In the genomic region with DNA sequence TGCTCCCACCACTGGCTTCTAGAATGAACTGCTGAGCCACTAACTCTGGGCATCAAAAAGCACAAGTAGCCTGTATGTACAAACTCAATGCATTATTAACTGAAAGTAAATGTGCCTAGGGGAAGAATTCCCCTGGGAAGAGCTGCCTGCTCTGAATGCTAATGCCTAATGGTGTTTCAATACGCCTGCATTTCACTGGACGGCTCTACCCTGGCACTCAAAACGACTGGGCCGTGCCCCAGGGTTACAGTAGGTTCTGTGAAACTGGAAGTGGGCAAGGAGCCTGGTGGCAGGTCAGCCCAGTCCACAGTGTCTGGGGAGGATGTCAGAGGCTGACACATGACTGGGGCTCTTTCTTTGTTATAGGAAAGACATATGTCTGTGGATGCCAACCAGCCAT, we compare ENCODE assay signal across 12 mouse cellular contexts.
A peak's percentile ranks its signal among the peaks of the same experiment; 100 is the strongest.
DNase-seq lines count a peak whose midpoint lies in the region; ATAC-seq lines count a peak whose summit lies in the region.
"Had no signal": no experiment of that assay in that cellular context is flagged by ENCODE, and none has a peak within 500 bp of the region (broad histone marks: within the 10 kb centered on the region; RNA-seq: fewer than 3 reads in every experiment).

No protein-coding gene starts in this region.

- peak; percentile 10 for DNase-seq in adrenal gland, adult 8-10 months
- DNase-seq in adrenal gland, postnatal 4 days (ENCODE audit: low spot score in 2 of 2): no peak
- peak; percentile 44 for DNase-seq in left cerebral cortex, postnatal 4 days
- DNase-seq in left cerebral cortex, adult 11 months (ENCODE audit: low spot score): no peak
- DNase-seq: cerebellum, adult 9-10 months; kidney, postnatal 25 days; liver, embryonic 13.5 days; right cerebral cortex, postnatal 4 days had no signal

- no peak overlapping the region for H3K4me2 ChIP-seq in hindbrain, embryonic 12.5 days (replicated peaks)
- H3K4me2 ChIP-seq in neural tube, embryonic 14.5 days (ENCODE audit: low read depth, low read length): no peak overlapping the region
- no peak overlapping the region for H3K4me2 ChIP-seq in intestine, embryonic 16.5 days (ENCODE audit: low read depth, low read length)
- H3K4me2 ChIP-seq: liver, embryonic 13.5 days had no signal

- no peaks in the 10 kb centered on the region for H3K27me3 ChIP-seq in hindbrain, embryonic 12.5 days
- H3K27me3 ChIP-seq in neural tube, embryonic 14.5 days (ENCODE audit: control insufficient read depth, insufficient read depth, low read length): no peaks in the 10 kb centered on the region
- H3K27me3 ChIP-seq in intestine, embryonic 16.5 days (replicated peaks; ENCODE audit: control insufficient read depth, insufficient read depth, low read length): no peaks in the 10 kb centered on the region

- intact Hi-C loops in left cerebral cortex, postnatal 4 days (cut with DNase I): no loop called here

- peaks cover 17% of the 10 kb centered on the region for H3K4me1 ChIP-seq in hindbrain, embryonic 12.5 days
- peaks cover 9% of the 10 kb centered on the region; the same call in 1 of the 2 replicates for H3K4me1 ChIP-seq in neural tube, embryonic 14.5 days (ENCODE audit: control insufficient read depth, insufficient read depth, low read length)
- no peaks in the 10 kb centered on the region for H3K4me1 ChIP-seq in intestine, embryonic 16.5 days (ENCODE audit: control insufficient read depth, insufficient read depth, low read length)
- H3K4me1 ChIP-seq: liver, embryonic 13.5 days had no signal

- H3K4me3 ChIP-seq in hindbrain, embryonic 12.5 days: no peak overlapping the region
- no peak overlapping the region for H3K4me3 ChIP-seq in neural tube, embryonic 14.5 days (ENCODE audit: low read depth, low read length)
- H3K4me3 ChIP-seq in intestine, embryonic 16.5 days (ENCODE audit: low read length): no peak overlapping the region
- H3K4me3 ChIP-seq: liver, embryonic 13.5 days had no signal

- no peak overlapping the region for H3K9ac ChIP-seq in hindbrain, embryonic 12.5 days
- no peak overlapping the region for H3K9ac ChIP-seq in neural tube, embryonic 14.5 days (replicated peaks; ENCODE audit: low read depth, low read length)
- no peak overlapping the region for H3K9ac ChIP-seq in intestine, embryonic 16.5 days (ENCODE audit: low read depth, low read length)
- H3K9ac ChIP-seq: liver, embryonic 13.5 days had no signal

- H3K27ac ChIP-seq in hindbrain, embryonic 12.5 days: peak overlapping the region; percentile 70
- 0 out of 2 replicates have a peak overlapping the region, but pooled peaks have one; percentile 52 for H3K27ac ChIP-seq in neural tube, embryonic 14.5 days (ENCODE audit: low read depth, low read length)
- H3K27ac ChIP-seq in intestine, embryonic 16.5 days (ENCODE audit: low read length): no peak overlapping the region
- H3K27ac ChIP-seq: liver, embryonic 13.5 days had no signal

- ATAC-seq in hindbrain, embryonic 12.5 days (ENCODE audit: low FRiP score): peak; percentile 52; the same call in 1 of the 2 replicates
- ATAC-seq in neural tube, embryonic 14.5 days (ENCODE audit: low read depth): peak; percentile 74; the same call in 1 of the 2 replicates
- ATAC-seq in intestine, embryonic 16.5 days: no peak
- ATAC-seq in monocyte, adult 5-6 weeks (replicated peaks; ENCODE audit: insufficient number of reproducible peaks, low FRiP score, low TSS enrichment, poor library complexity, severe bottlenecking): no peak

- peaks cover 3% of the 10 kb centered on the region; the same call in 1 of the 2 replicates for H3K36me3 ChIP-seq in hindbrain, embryonic 12.5 days
- H3K36me3 ChIP-seq in neural tube, embryonic 14.5 days (ENCODE audit: control insufficient read depth, insufficient read depth, low read length): no peaks in the 10 kb centered on the region
- H3K36me3 ChIP-seq in intestine, embryonic 16.5 days (ENCODE audit: control insufficient read depth, insufficient read depth, low read length): no peaks in the 10 kb centered on the region
- H3K36me3 ChIP-seq: liver, embryonic 13.5 days had no signal

- H3K9me3 ChIP-seq in hindbrain, embryonic 12.5 days (replicated peaks): no peaks in the 10 kb centered on the region
- H3K9me3 ChIP-seq in neural tube, embryonic 14.5 days (ENCODE audit: control insufficient read depth, low read length): no peaks in the 10 kb centered on the region
- no peaks in the 10 kb centered on the region for H3K9me3 ChIP-seq in intestine, embryonic 16.5 days (ENCODE audit: control insufficient read depth, low read length)
- H3K9me3 ChIP-seq: liver, embryonic 13.5 days had no signal

- WGBS in hindbrain, embryonic 12.5 days: 44% methylated on average over 4 of the region's 4 CpGs
- WGBS in neural tube, embryonic 14.5 days: 18% methylated on average over 4 of the region's 4 CpGs
- 75% methylated on average over 4 of the region's 4 CpGs for WGBS in intestine, embryonic 16.5 days

Comparison
In these comparisons a context has a peak if more than half of its experiments do, and no peak if none do; other contexts are left out.
1. DNase-seq: peak in adrenal gland, adult 8-10 months (single experiment) and left cerebral cortex, postnatal 4 days (single experiment); none in adrenal gland, postnatal 4 days (0 of 2) and left cerebral cortex, adult 11 months (single experiment).
2. ATAC-seq: peak in hindbrain, embryonic 12.5 days (single experiment) and neural tube, embryonic 14.5 days (single experiment); none in intestine, embryonic 16.5 days (single experiment) and monocyte, adult 5-6 weeks (single experiment).